Mouse (Mus musculus) gastrocnemius, postnatal 25 days (tissue): ENCODE data around the gene Iqcf5. TPM values are rescaled to one million over a fixed set of nuclear protein-coding genes. Genes with fewer than 3 reads are reported as not detected.

Experiments used
- total RNA-seq, 2 experiments: library from RNA; stranded (reverse); gene quantifications; 1 replicate in 1 of 2; 2 replicates in 1 of 2; pipeline ENCODE4 v1.2.3; 2021

Gene Iqcf5
- total RNA-seq, 2 experiments from 2014 or later: not detected

Other genes with a start within 250 kb of the Iqcf5 start
- gene Poc1a, start 233.5 kb upstream of the Iqcf5 start, total RNA-seq: 1 to 10 TPM in 1 of 2 experiments, under 1 TPM in 1; 0.90 to 2.1 TPM
- gene Dusp7, start 145.9 kb upstream of the Iqcf5 start, total RNA-seq: 10 to 100 TPM; 13.8 to 31.7 TPM
- gene Rpl29, start 85.1 kb upstream of the Iqcf5 start, total RNA-seq: 100 to 1,000 TPM; 243 to 260 TPM
- 10 to 100 TPM; 11.0 to 11.3 TPM for gene Acy1, start 76.3 kb upstream of the Iqcf5 start, total RNA-seq
- gene Abhd14b, start 67.1 kb upstream of the Iqcf5 start, total RNA-seq: 1 to 10 TPM; 4.7 to 4.8 TPM
- 10 to 100 TPM; 14.7 to 18.3 TPM for gene Abhd14a, start 66.9 kb upstream of the Iqcf5 start, total RNA-seq
- gene Pcbp4, start 61.3 kb upstream of the Iqcf5 start, total RNA-seq: 10 to 100 TPM; 54.6 to 59.7 TPM
- under 1 TPM in 1 of 2 experiments, not detected in 1; 0.18 TPM for gene Gpr62, start 48.6 kb upstream of the Iqcf5 start, total RNA-seq
- gene Rrp9, start 38.6 kb upstream of the Iqcf5 start, total RNA-seq: 10 to 100 TPM; 17.1 to 18.7 TPM
- 10 to 100 TPM; 54.3 to 90.0 TPM for gene Parp3, start 37.6 kb upstream of the Iqcf5 start, total RNA-seq
- gene Iqcf1, start 14.6 kb upstream of the Iqcf5 start, total RNA-seq: not detected
- not detected for gene Iqcf3, start 47.1 kb downstream of the Iqcf5 start, total RNA-seq
- gene Iqcf4, start 56.4 kb downstream of the Iqcf5 start, total RNA-seq: not detected
- not detected for gene Iqcf6, start 112.0 kb downstream of the Iqcf5 start, total RNA-seq
- not detected for gene Grm2, start 141.5 kb downstream of the Iqcf5 start, total RNA-seq
- 10 to 100 TPM; 24.3 to 28.8 TPM for gene Tex264, start 171.4 kb downstream of the Iqcf5 start, total RNA-seq